In genomic region chr19:46275307-46275706, GRCm38 (mm10) we compare ENCODE assay signal across 10 mouse cellular contexts. TPM values are rescaled to one million over a fixed set of nuclear protein-coding genes. Genes with fewer than 3 reads are reported as not detected.
DNase-seq lines count a peak whose midpoint lies in the region; TF ChIP-seq lines count a peak whose summit lies in the region.
"Had no signal": no experiment of that assay in that cellular context is flagged by ENCODE, and none has a peak within 500 bp of the region (broad histone marks: within the 10 kb centered on the region; RNA-seq: fewer than 3 reads in every experiment).

No protein-coding gene starts in this region.

- no peaks in the 10 kb centered on the region for H3K4me1 ChIP-seq in MEL (ENCODE audit: control insufficient read depth in 1 of 2, insufficient read depth in 2 of 2, low read length in 2 of 2)
- H3K4me1 ChIP-seq: embryonic facial prominence, embryonic 13.5 days; heart, embryonic 12.5 days; neural tube, embryonic 13.5 days had no signal

- peak; percentile 20 to 25 for DNase-seq in kidney, postnatal 4 days
- DNase-seq in kidney, postnatal 14 days = no peak
- peak; percentile 79 for DNase-seq in MEL (ENCODE audit: low read depth, low spot score)
- DNase-seq in brain, embryonic 14.5 days (ENCODE audit: low read depth) = peak; percentile 6
- peak; percentile 39 for DNase-seq in naive thymus-derived CD4-positive, alpha-beta T cell, adult 2 months (ENCODE audit: low read depth)
- no peak for DNase-seq in left cerebral cortex, adult 8-10 months (ENCODE audit: low spot score in 2 of 2)
- no peak for DNase-seq in right cerebral cortex, postnatal 4 days

- no peak overlapping the region for H3K9ac ChIP-seq in MEL (ENCODE audit: control insufficient read depth, low read depth, low read length, poor library complexity, severe bottlenecking)
- H3K9ac ChIP-seq: embryonic facial prominence, embryonic 13.5 days; heart, embryonic 12.5 days; neural tube, embryonic 13.5 days had no signal

- peak; percentile 91 for TF ChIP-seq RAD21 in MEL (IDR thresholded peaks at IDR 0.05; ENCODE audit: low read depth, low read length)

- no peaks in the 10 kb centered on the region for H3K79me2 ChIP-seq in MEL (ENCODE audit: control insufficient read depth, insufficient read depth, low read length, poor library complexity)

- H3K4me3 ChIP-seq in MEL (ENCODE audit: control insufficient read depth in 1 of 2, insufficient read depth in 1 of 2, low read depth in 2 of 2, low read length in 2 of 2) = no peak overlapping the region
- H3K4me3 ChIP-seq: embryonic facial prominence, embryonic 13.5 days; heart, embryonic 12.5 days; neural tube, embryonic 13.5 days had no signal

- TF ChIP-seq POLR2A in MEL (IDR thresholded peaks at IDR 0.05; ENCODE audit: control insufficient read depth in 1 of 2, insufficient read depth in 1 of 2, low read depth in 1 of 2, low read length in 2 of 2, poor library complexity in 1 of 2) = no peak
- TF ChIP-seq POLR2A in brain, embryonic 14.5 days (IDR thresholded peaks at IDR 0.05; ENCODE audit: borderline replicate concordance, extremely low read depth, insufficient read depth, insufficient read length, poor library complexity, severe bottlenecking) = no peak

- no peak overlapping the region for H3K27ac ChIP-seq in MEL (ENCODE audit: control insufficient read depth, low read depth, low read length)
- H3K27ac ChIP-seq: embryonic facial prominence, embryonic 13.5 days; neural tube, embryonic 13.5 days had no signal

- peaks cover 0 to 11% of the 10 kb centered on the region in 2 experiments; a peak in 2 of 4 replicates for H3K36me3 ChIP-seq in MEL (ENCODE audit: control insufficient read depth in 1 of 2, insufficient read depth in 2 of 2, low read length in 2 of 2)

- no peak for TF ChIP-seq EP300 in MEL (IDR thresholded peaks at IDR 0.05; ENCODE audit: low read depth in 1 of 2, low read length in 2 of 2)

- H3K27me3 ChIP-seq in MEL (ENCODE audit: control insufficient read depth in 1 of 2, insufficient read depth in 2 of 2, low read length in 2 of 2) = no peaks in the 10 kb centered on the region
- H3K27me3 ChIP-seq: embryonic facial prominence, embryonic 13.5 days; heart, embryonic 12.5 days; neural tube, embryonic 13.5 days had no signal

- no peaks in the 10 kb centered on the region for H3K9me3 ChIP-seq in MEL (replicated peaks; ENCODE audit: insufficient read depth, low read length)
- H3K9me3 ChIP-seq: embryonic facial prominence, embryonic 13.5 days; heart, embryonic 12.5 days had no signal

- TF ChIP-seq CTCF in MEL (IDR thresholded peaks at IDR 0.05 in 2 of 3, conservative IDR thresholded peaks at IDR 0.05 in 1 of 3; ENCODE audit: control insufficient read depth in 1 of 3, insufficient read depth in 1 of 3, low read depth in 2 of 3, low read length in 3 of 3, poor library complexity in 1 of 3, severe bottlenecking in 1 of 3) = peak; percentile 85 to 92 (median 86)
- peak; percentile 41; the same call in 1 of the 2 replicates for TF ChIP-seq CTCF in brain, embryonic 14.5 days (IDR thresholded peaks at IDR 0.05; ENCODE audit: borderline replicate concordance, extremely low read depth, insufficient read depth, insufficient read length)

TF ChIP-seq in MEL, 35 proteins besides CTCF, POLR2A, EP300 and RAD21:
- no peak for TF ChIP-seq CHD2 (IDR thresholded peaks at IDR 0.05; ENCODE audit: low read length)
- no peak for TF ChIP-seq USF1 (IDR thresholded peaks at IDR 0.05; ENCODE audit: low read depth, low read length)
- TF ChIP-seq ZKSCAN1 (IDR thresholded peaks at IDR 0.05; ENCODE audit: low read depth, low read length) = no peak
- TF ChIP-seq MYC (IDR thresholded peaks at IDR 0.05; ENCODE audit: low read depth, low read length) = no peak
- TF ChIP-seq HCFC1 (IDR thresholded peaks at IDR 0.05; ENCODE audit: low read depth, low read length) = 0 out of 2 replicates have a peak, but pooled peaks have one; percentile 39
- TF ChIP-seq NELFE (IDR thresholded peaks at IDR 0.05; ENCODE audit: low read depth, low read length) = no peak
- TF ChIP-seq ZC3H11A (IDR thresholded peaks at IDR 0.05; ENCODE audit: low read depth, low read length) = peak; percentile 83
- TF ChIP-seq USF2 (IDR thresholded peaks at IDR 0.05; ENCODE audit: borderline replicate concordance in 1 of 2, insufficient read depth in 1 of 2, low read depth in 1 of 2, low read length in 2 of 2) = no peak
- no peak for TF ChIP-seq MXI1 (IDR thresholded peaks at IDR 0.05; ENCODE audit: low read depth, low read length)
- TF ChIP-seq MAX (IDR thresholded peaks at IDR 0.05; ENCODE audit: low read length) = no peak
- no peak for TF ChIP-seq TAL1 (IDR thresholded peaks at IDR 0.05; ENCODE audit: low read length)
- TF ChIP-seq NRF1 (IDR thresholded peaks at IDR 0.05; ENCODE audit: insufficient read depth, low read depth, low read length, poor library complexity, severe bottlenecking) = no peak
- TF ChIP-seq JUND (IDR thresholded peaks at IDR 0.05; ENCODE audit: low read depth, low read length) = no peak
- TF ChIP-seq RCOR1 (IDR thresholded peaks at IDR 0.05; ENCODE audit: low read depth, low read length) = no peak
- no peak for TF ChIP-seq MEF2A (IDR thresholded peaks at IDR 0.05; ENCODE audit: extremely low read depth, insufficient replicate concordance, low read depth, low read length, poor library complexity, severe bottlenecking)
- no peak for TF ChIP-seq MAZ (IDR thresholded peaks at IDR 0.05; ENCODE audit: low read depth, low read length)
- TF ChIP-seq GATA1 (IDR thresholded peaks at IDR 0.05; ENCODE audit: low read depth, low read length) = peak; percentile 52
- no peak for TF ChIP-seq TCF12 (IDR thresholded peaks at IDR 0.05; ENCODE audit: low read depth, low read length)
- no peak for TF ChIP-seq POLR2AphosphoS2 (IDR thresholded peaks at IDR 0.05; ENCODE audit: low read length)
- TF ChIP-seq POLR2AphosphoS5 (IDR thresholded peaks at IDR 0.05; ENCODE audit: borderline replicate concordance, low read depth, low read length) = no peak
- peak; percentile 84 for TF ChIP-seq SMC3 (IDR thresholded peaks at IDR 0.05; ENCODE audit: low read depth, low read length)
- TF ChIP-seq KAT2A (conservative IDR thresholded peaks at IDR 0.05; ENCODE audit: low read depth, low read length) = no peak
- 0 out of 2 replicates have a peak, but pooled peaks have one; percentile 45 for TF ChIP-seq BHLHE40 (IDR thresholded peaks at IDR 0.05; ENCODE audit: borderline replicate concordance, low read depth, low read length)
- TF ChIP-seq ZNF384 (IDR thresholded peaks at IDR 0.05; ENCODE audit: low read depth, low read length) = 0 out of 2 replicates have a peak, but pooled peaks have one; percentile 23
- no peak for TF ChIP-seq CHD1 (IDR thresholded peaks at IDR 0.05; ENCODE audit: low read depth, low read length)
- no peak for TF ChIP-seq ETS1 (IDR thresholded peaks at IDR 0.05; ENCODE audit: low read depth, low read length)
- TF ChIP-seq E2F4 (IDR thresholded peaks at IDR 0.05; ENCODE audit: borderline replicate concordance, low read depth, low read length) = no peak
- TF ChIP-seq MAFK (IDR thresholded peaks at IDR 0.05; ENCODE audit: borderline replicate concordance, low read depth, low read length) = no peak
- TF ChIP-seq ELF1 (IDR thresholded peaks at IDR 0.05; ENCODE audit: low read depth, low read length) = no peak
- TF ChIP-seq TBP (IDR thresholded peaks at IDR 0.05; ENCODE audit: low read depth, low read length) = no peak
- no peak for TF ChIP-seq ZMIZ1 (IDR thresholded peaks at IDR 0.05; ENCODE audit: low read depth, low read length)
- peak; percentile 51; the same call in 1 of the 2 replicates for TF ChIP-seq SIN3A (IDR thresholded peaks at IDR 0.05; ENCODE audit: low read length)
- TF ChIP-seq GABPA (IDR thresholded peaks at IDR 0.05; ENCODE audit: low read depth, low read length) = no peak
- TF ChIP-seq MYB (IDR thresholded peaks at IDR 0.05; ENCODE audit: low read depth, low read length) = no peak
- TF ChIP-seq UBTF (IDR thresholded peaks at IDR 0.05; ENCODE audit: borderline replicate concordance, insufficient read depth, low read depth, low read length) = no peak

RNA-seq across cellular contexts. Expression of gene Nfkb2, which starts 28.8 kb away (rescaled TPM):
- total RNA-seq in MEL (2012; rRNA removed) = 25.3 and 27.2 TPM in 2 replicates
- 10 to 100 TPM in 1 of 2 experiments, not detected in 1; 43.0 TPM for polyA plus RNA-seq in MEL (2012; ENCODE audit: insufficient read depth in 1 of 2, insufficient read length in 2 of 2, low read depth in 1 of 2, low replicate concordance in 2 of 2, missing spikeins in 1 of 2)
- 3.9 and 4.3 TPM in 2 replicates for polyA plus RNA-seq in brain, embryonic 14.5 days (2012; rRNA removed)
- 1 to 10 TPM; 1.9 to 3.3 (median 2.2) TPM for total RNA-seq in left cerebral cortex, adult 8-10 months (2022)

RNA-seq across cellular contexts. Expression of gene Psd, which starts 51.6 kb away (rescaled TPM):
- 1.9 and 4.5 TPM in 2 replicates for total RNA-seq in MEL (2012; rRNA removed)
- 10 to 100 TPM in 1 of 2 experiments, not detected in 1; 17.2 TPM for polyA plus RNA-seq in MEL (2012; ENCODE audit: insufficient read depth in 1 of 2, insufficient read length in 2 of 2, low read depth in 1 of 2, low replicate concordance in 2 of 2, missing spikeins in 1 of 2)
- 292 and 297 TPM in 2 replicates for polyA plus RNA-seq in brain, embryonic 14.5 days (2012; rRNA removed)
- 100 to 1,000 TPM; 550 to 592 (median 567) TPM for total RNA-seq in left cerebral cortex, adult 8-10 months (2022)

RNA-seq across cellular contexts. Expression of gene Fbxl15, which starts 52.7 kb away (rescaled TPM):
- 12.1 and 12.7 TPM in 2 replicates for total RNA-seq in MEL (2012; rRNA removed)
- polyA plus RNA-seq in MEL (2012; ENCODE audit: insufficient read depth in 1 of 2, insufficient read length in 2 of 2, low read depth in 1 of 2, low replicate concordance in 2 of 2, missing spikeins in 1 of 2) = 10 to 100 TPM in 1 of 2 experiments, not detected in 1; 13.2 TPM
- 37.1 and 45.9 TPM in 2 replicates for polyA plus RNA-seq in brain, embryonic 14.5 days (2012; rRNA removed)
- 10 to 100 TPM; 23.7 to 27.6 (median 25.1) TPM for total RNA-seq in left cerebral cortex, adult 8-10 months (2022)

Comparison
In these comparisons a context has a peak if more than half of its experiments do, and no peak if none do; other contexts are left out.
1. DNase-seq: peak in kidney, postnatal 4 days (2 of 2), MEL (single experiment), brain, embryonic 14.5 days (single experiment) and naive thymus-derived CD4-positive, alpha-beta T cell, adult 2 months (single experiment); none in kidney, postnatal 14 days (single experiment), left cerebral cortex, adult 8-10 months (0 of 2) and right cerebral cortex, postnatal 4 days (single experiment).
2. RNA of gene Psd, which starts 51.6 kb away (total RNA-seq): 550 to 592 TPM in left cerebral cortex, adult 8-10 months; 1.9 to 4.5 TPM in MEL; every median in the first group is over 10 times any median in the second.